In genomic region chr7:128459791-128460130, GRCm38 (mm10) we compare ENCODE assay signal across 8 mouse cellular contexts. TPM values are rescaled to one million over a fixed set of nuclear protein-coding genes. Genes with fewer than 3 reads are reported as not detected.
DNase-seq lines count a peak whose midpoint lies in the region; ATAC-seq and TF ChIP-seq lines count a peak whose summit lies in the region.

No protein-coding gene starts in this region.

- peak overlapping the region; percentile 86 for H3K9ac ChIP-seq in lung, embryonic 16.5 days (ENCODE audit: low read length)
- H3K9ac ChIP-seq in limb, embryonic 12.5 days (replicated peaks), result peak overlapping the region; percentile 92

- no peaks in the 10 kb centered on the region for H3K36me3 ChIP-seq in lung, embryonic 16.5 days (ENCODE audit: control insufficient read depth, insufficient read depth, low read length)
- peaks cover 2% of the 10 kb centered on the region; the same call in 1 of the 2 replicates for H3K36me3 ChIP-seq in limb, embryonic 12.5 days
- H3K36me3 ChIP-seq in small intestine, adult 2 months (ENCODE audit: control insufficient read depth, insufficient read depth, low read length), result peaks cover 4% of the 10 kb centered on the region; the same call in 1 of the 2 replicates

- peak overlapping the region; percentile 68 for H3K4me2 ChIP-seq in lung, embryonic 16.5 days (ENCODE audit: low read depth, low read length)
- peak overlapping the region; percentile 79 for H3K4me2 ChIP-seq in limb, embryonic 12.5 days

- H3K4me3 ChIP-seq in lung, embryonic 16.5 days (ENCODE audit: low read length), result peak overlapping the region; percentile 76
- peak overlapping the region; percentile 86 for H3K4me3 ChIP-seq in limb, embryonic 12.5 days (replicated peaks)
- H3K4me3 ChIP-seq in small intestine, adult 2 months (ENCODE audit: low read depth, low read length), result peak overlapping the region; percentile 80

- peak overlapping the region; percentile 31; the same call in 1 of the 2 replicates for H3K27ac ChIP-seq in lung, embryonic 16.5 days (ENCODE audit: low read length)
- no peak overlapping the region for H3K27ac ChIP-seq in limb, embryonic 12.5 days
- H3K27ac ChIP-seq in small intestine, adult 2 months (ENCODE audit: insufficient read depth, low read depth, low read length), result no peak overlapping the region

- WGBS in lung, embryonic 16.5 days, result 14% methylated on average over 4 of the region's 4 CpGs
- WGBS in limb, embryonic 12.5 days, result 24% methylated on average over 4 of the region's 4 CpGs
- WGBS in small intestine, adult 2 months, result 5% methylated on average over 4 of the region's 4 CpGs

- no peaks in the 10 kb centered on the region for H3K27me3 ChIP-seq in lung, embryonic 16.5 days (ENCODE audit: control insufficient read depth, insufficient read depth, low read depth, low read length)
- no peaks in the 10 kb centered on the region for H3K27me3 ChIP-seq in limb, embryonic 12.5 days
- H3K27me3 ChIP-seq in small intestine, adult 2 months (ENCODE audit: control insufficient read depth, insufficient read depth, low read length), result no peaks in the 10 kb centered on the region

- TF ChIP-seq CTCF in small intestine, adult 2 months (IDR thresholded peaks at IDR 0.05; ENCODE audit: extremely low read depth, insufficient read length, insufficient replicate concordance, low read depth, low read length), result no peak

- no peak for TF ChIP-seq POLR2A in small intestine, adult 2 months (IDR thresholded peaks at IDR 0.05; ENCODE audit: low read depth, low read length)

- H3K9me3 ChIP-seq in lung, embryonic 16.5 days (ENCODE audit: control insufficient read depth, low read length), result no peaks in the 10 kb centered on the region
- no peaks in the 10 kb centered on the region for H3K9me3 ChIP-seq in limb, embryonic 12.5 days

- peaks cover 10% of the 10 kb centered on the region for H3K4me1 ChIP-seq in lung, embryonic 16.5 days (replicated peaks; ENCODE audit: control insufficient read depth, insufficient read depth, low read length)
- H3K4me1 ChIP-seq in limb, embryonic 12.5 days (replicated peaks), result peaks cover 12% of the 10 kb centered on the region
- peaks cover 3% of the 10 kb centered on the region; the same call in 1 of the 2 replicates for H3K4me1 ChIP-seq in small intestine, adult 2 months (ENCODE audit: control insufficient read depth, insufficient read depth, insufficient read length, low read length)

- ATAC-seq in lung, embryonic 16.5 days (ENCODE audit: low read depth), result no peak
- ATAC-seq in erythroblast, adult 5-6 weeks (replicated peaks; ENCODE audit: low FRiP score, poor library complexity, severe bottlenecking), result peak; percentile 10; the same call in 1 of the 2 replicates
- no peak for ATAC-seq in limb, embryonic 12.5 days (ENCODE audit: insufficient number of reproducible peaks, insufficient read depth, low FRiP score, low TSS enrichment, low read depth)

- no peak for DNase-seq in lung, postnatal 25 days (ENCODE audit: low spot score)
- DNase-seq in right cerebral cortex, postnatal 4 days, result no peak
- DNase-seq in thymus, postnatal 10 days (ENCODE audit: low spot score in 2 of 2), result no peak
- DNase-seq in thymus, postnatal 25 days, result no peak

RNA-seq across cellular contexts. Expression of gene Tial1, which starts 1.8 kb away (rescaled TPM):
- 26.8 and 27.1 TPM in 2 replicates for polyA plus RNA-seq in lung, embryonic 16.5 days (2015; fragmentation: Nextera tagmentation; extraction: Ambion mirVana)
- 65.6 and 74.4 TPM in 2 replicates for total RNA-seq in erythroblast, adult 5-6 weeks (2015; ENCODE audit: low replicate concordance)
- total RNA-seq in erythroblast, adult 5-6 weeks (2017; ENCODE audit: low replicate concordance), result 52.6 and 91.2 TPM in 2 replicates
- polyA plus RNA-seq in limb, embryonic 12.5 days (2016; fragmentation: Nextera tagmentation; extraction: Ambion mirVana), result 35.5 and 36.0 TPM in 2 replicates
- polyA plus RNA-seq in small intestine, adult 2 months (2012; rRNA removed), result 9.5 and 11.6 TPM in 2 replicates

RNA-seq across cellular contexts. Expression of gene Rgs10, which starts 41.2 kb away (rescaled TPM):
- polyA plus RNA-seq in lung, embryonic 16.5 days (2015; fragmentation: Nextera tagmentation; extraction: Ambion mirVana), result 42.9 and 45.9 TPM in 2 replicates
- 21.9 and 24.5 TPM in 2 replicates for total RNA-seq in erythroblast, adult 5-6 weeks (2015; ENCODE audit: low replicate concordance)
- total RNA-seq in erythroblast, adult 5-6 weeks (2017; ENCODE audit: low replicate concordance), result 22.7 and 44.9 TPM in 2 replicates
- 7.9 and 8.3 TPM in 2 replicates for polyA plus RNA-seq in limb, embryonic 12.5 days (2016; fragmentation: Nextera tagmentation; extraction: Ambion mirVana)
- polyA plus RNA-seq in small intestine, adult 2 months (2012; rRNA removed), result 3.4 and 9.0 TPM in 2 replicates
